Comparison of ENCODE assay signal across 9 mouse cellular contexts in genomic region chr12:117761698-117762097, GRCm38 (mm10). TPM values are rescaled to one million over a fixed set of nuclear protein-coding genes. Genes with fewer than 3 reads are reported as not detected.
DNase-seq lines count a peak whose midpoint lies in the region; ATAC-seq and TF ChIP-seq lines count a peak whose summit lies in the region.
"Had no signal": no experiment of that assay in that cellular context is flagged by ENCODE, and none has a peak within 500 bp of the region (broad histone marks: within the 10 kb centered on the region; RNA-seq: fewer than 3 reads in every experiment).

No protein-coding gene starts in this region.

- H3K4me1 ChIP-seq in hindbrain, embryonic 14.5 days (replicated peaks; ENCODE audit: control insufficient read depth, insufficient read depth, low read length): peaks cover 8% of the 10 kb centered on the region; the same call in 1 of the 2 replicates
- no peaks in the 10 kb centered on the region for H3K4me1 ChIP-seq in intestine, postnatal 0 days (replicated peaks; ENCODE audit: control insufficient read depth, insufficient read depth, low read length)
- no peaks in the 10 kb centered on the region for H3K4me1 ChIP-seq in liver, embryonic 11.5 days (replicated peaks; ENCODE audit: control insufficient read depth, insufficient read depth, low read length)

- H3K27ac ChIP-seq in hindbrain, embryonic 14.5 days: no peak overlapping the region
- H3K27ac ChIP-seq in intestine, postnatal 0 days (ENCODE audit: low read depth, low read length): no peak overlapping the region
- H3K27ac ChIP-seq in liver, embryonic 11.5 days (ENCODE audit: low read depth, low read length): no peak overlapping the region
- H3K27ac ChIP-seq: neural tube, embryonic 13.5 days had no signal

- no peaks in the 10 kb centered on the region for H3K27me3 ChIP-seq in hindbrain, embryonic 14.5 days (ENCODE audit: control insufficient read depth, insufficient read depth, low read length)
- no peaks in the 10 kb centered on the region for H3K27me3 ChIP-seq in intestine, postnatal 0 days (replicated peaks; ENCODE audit: control insufficient read depth, insufficient read depth, low read length)
- no peaks in the 10 kb centered on the region for H3K27me3 ChIP-seq in liver, embryonic 11.5 days (replicated peaks; ENCODE audit: control insufficient read depth, insufficient read depth, low read length)
- H3K27me3 ChIP-seq: neural tube, embryonic 13.5 days had no signal

- no peaks in the 10 kb centered on the region for H3K9me3 ChIP-seq in hindbrain, embryonic 14.5 days (ENCODE audit: control insufficient read depth, low read length)
- H3K9me3 ChIP-seq in intestine, postnatal 0 days (ENCODE audit: control insufficient read depth): no peaks in the 10 kb centered on the region
- no peaks in the 10 kb centered on the region for H3K9me3 ChIP-seq in liver, embryonic 11.5 days (ENCODE audit: control insufficient read depth, low read length)
- H3K9me3 ChIP-seq: neural tube, embryonic 13.5 days had no signal

- WGBS in hindbrain, embryonic 14.5 days: 26% methylated on average over 1 of the region's 1 CpGs
- WGBS in intestine, postnatal 0 days: 46% methylated on average over 1 of the region's 1 CpGs
- 52% methylated on average over 1 of the region's 1 CpGs for WGBS in liver, embryonic 11.5 days

- no peak overlapping the region for H3K4me2 ChIP-seq in hindbrain, embryonic 14.5 days (replicated peaks)
- H3K4me2 ChIP-seq in intestine, postnatal 0 days (replicated peaks; ENCODE audit: low read depth): no peak overlapping the region
- no peak overlapping the region for H3K4me2 ChIP-seq in liver, embryonic 11.5 days
- H3K4me2 ChIP-seq: neural tube, embryonic 13.5 days had no signal

- H3K36me3 ChIP-seq in hindbrain, embryonic 14.5 days (replicated peaks; ENCODE audit: control insufficient read depth, insufficient read depth): peaks cover 15% of the 10 kb centered on the region
- no peaks in the 10 kb centered on the region for H3K36me3 ChIP-seq in intestine, postnatal 0 days (ENCODE audit: control insufficient read depth, insufficient read depth)
- no peaks in the 10 kb centered on the region for H3K36me3 ChIP-seq in liver, embryonic 11.5 days (ENCODE audit: control insufficient read depth, insufficient read depth, low read length)

- no peak for DNase-seq in frontal cortex, postnatal 25 days (ENCODE audit: low spot score in 2 of 2)
- peak; percentile 62 for DNase-seq in hindbrain, embryonic 14.5 days (ENCODE audit: low spot score)
- peak; percentile 57 for DNase-seq in lung, postnatal 10 days
- DNase-seq in thymus, postnatal 10 days (ENCODE audit: low spot score in 2 of 2): peak; percentile 6 to 20
- DNase-seq in liver, embryonic 11.5 days (ENCODE audit: low spot score): no peak

- no peak overlapping the region for H3K9ac ChIP-seq in hindbrain, embryonic 14.5 days
- no peak overlapping the region for H3K9ac ChIP-seq in intestine, postnatal 0 days (ENCODE audit: low read depth, low read length)
- H3K9ac ChIP-seq in liver, embryonic 11.5 days (ENCODE audit: low read depth, low read length): no peak overlapping the region
- H3K9ac ChIP-seq: neural tube, embryonic 13.5 days had no signal

- H3K4me3 ChIP-seq in hindbrain, embryonic 14.5 days (replicated peaks; ENCODE audit: low read length): no peak overlapping the region
- H3K4me3 ChIP-seq in intestine, postnatal 0 days (ENCODE audit: low read depth, low read length): no peak overlapping the region
- H3K4me3 ChIP-seq in liver, embryonic 11.5 days (ENCODE audit: low read depth, low read length): no peak overlapping the region
- H3K4me3 ChIP-seq: neural tube, embryonic 13.5 days had no signal

- ATAC-seq in frontal cortex, adult (ENCODE audit: low TSS enrichment): peak; percentile 76
- ATAC-seq in CD4-positive, CD25-positive, alpha-beta regulatory T cell, adult 4 months: peak; percentile 87
- no peak for ATAC-seq in hindbrain, embryonic 14.5 days (ENCODE audit: low FRiP score)
- no peak for ATAC-seq in intestine, postnatal 0 days
- ATAC-seq in liver, embryonic 11.5 days (replicated peaks; ENCODE audit: low FRiP score): no peak

- TF ChIP-seq CTCF in intestine, postnatal 0 days (IDR thresholded peaks at IDR 0.05; ENCODE audit: low read depth): no peak

RNA-seq across cellular contexts. Expression of gene Cdca7l, which starts 42.4 kb away (rescaled TPM):
- 10 to 100 TPM; 32.9 to 35.5 TPM for polyA plus RNA-seq in CD4-positive, CD25-positive, alpha-beta regulatory T cell, adult 4 months (2017; shearing (Covaris generic))
- 4.9 and 5.8 TPM in 2 replicates for polyA plus RNA-seq in hindbrain, embryonic 14.5 days (2014; fragmentation: Nextera tagmentation; extraction: Ambion mirVana)
- polyA plus RNA-seq in intestine, postnatal 0 days (2015; fragmentation: Nextera tagmentation; extraction: Ambion mirVana): 8.1 and 8.2 TPM in 2 replicates
- 48.3 and 54.9 TPM in 2 replicates for polyA plus RNA-seq in liver, embryonic 11.5 days (2014; fragmentation: Nextera tagmentation; extraction: Ambion mirVana)

Comparison
In these comparisons a context has a peak if more than half of its experiments do, and no peak if none do; other contexts are left out.
1. ATAC-seq: peak in frontal cortex, adult (single experiment) and CD4-positive, CD25-positive, alpha-beta regulatory T cell, adult 4 months (single experiment); none in hindbrain, embryonic 14.5 days (single experiment), intestine, postnatal 0 days (single experiment) and liver, embryonic 11.5 days (single experiment).
2. DNase-seq: peak in hindbrain, embryonic 14.5 days (single experiment), lung, postnatal 10 days (single experiment) and thymus, postnatal 10 days (2 of 2); none in frontal cortex, postnatal 25 days (0 of 2) and liver, embryonic 11.5 days (single experiment).